Mouse (Mus musculus) CD4-positive, CD25-positive, alpha-beta regulatory T cell, adult 2 months (primary cell): ENCODE data around the gene Gm21905.

Source experiments
- DNase-seq: peaks from one replicate; pipeline ENCODE4 v3.0.0-alpha.2; 2012; ENCODE audit warnings: low read depth, low spot score

The Gm21905 gene

DNA sequence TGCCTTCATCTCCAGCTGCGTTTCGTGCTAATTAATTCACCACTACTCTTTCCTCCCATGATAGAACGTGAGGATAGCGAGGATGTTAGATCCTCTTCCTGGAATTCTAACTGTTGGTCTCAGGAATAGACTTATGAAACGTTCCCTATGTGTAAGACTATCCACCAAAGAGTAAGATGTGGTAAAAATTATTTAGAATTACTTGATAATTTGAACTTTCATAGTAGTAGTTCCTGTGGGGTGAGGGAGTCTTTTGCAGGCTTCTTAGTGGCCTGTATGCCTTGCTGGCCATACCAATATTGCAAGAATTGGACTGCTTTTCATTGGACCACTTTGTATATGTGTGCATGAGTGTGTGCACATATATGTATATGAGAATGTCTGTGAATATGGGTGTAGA lies at the start of gene Gm21905:
Gm21905 (minus strand) TSS at position 101 of the 400 bp plus-strand sequence.
- DNase-seq, result no peak

DNA sequence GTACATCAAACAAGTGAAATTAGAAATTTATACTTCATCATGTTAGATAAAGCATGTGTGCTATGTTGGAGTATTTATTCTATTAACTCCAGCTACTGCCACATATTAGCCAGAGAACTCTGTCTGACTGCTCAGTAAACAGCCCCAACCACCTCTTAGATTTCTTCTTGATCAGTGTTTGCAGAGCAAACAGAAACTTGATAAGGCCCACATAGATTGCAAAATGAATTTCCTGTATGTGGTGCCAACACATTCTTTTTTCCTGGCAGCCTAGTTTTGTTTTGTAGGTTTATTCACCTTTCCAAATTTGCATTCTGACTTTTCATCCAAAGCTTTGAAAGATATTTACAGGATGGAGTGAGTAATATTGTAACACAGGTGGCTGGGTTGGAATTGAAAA lies 44.2 kb upstream of the Gm21905 start:
- DNase-seq, result no peak

DNA sequence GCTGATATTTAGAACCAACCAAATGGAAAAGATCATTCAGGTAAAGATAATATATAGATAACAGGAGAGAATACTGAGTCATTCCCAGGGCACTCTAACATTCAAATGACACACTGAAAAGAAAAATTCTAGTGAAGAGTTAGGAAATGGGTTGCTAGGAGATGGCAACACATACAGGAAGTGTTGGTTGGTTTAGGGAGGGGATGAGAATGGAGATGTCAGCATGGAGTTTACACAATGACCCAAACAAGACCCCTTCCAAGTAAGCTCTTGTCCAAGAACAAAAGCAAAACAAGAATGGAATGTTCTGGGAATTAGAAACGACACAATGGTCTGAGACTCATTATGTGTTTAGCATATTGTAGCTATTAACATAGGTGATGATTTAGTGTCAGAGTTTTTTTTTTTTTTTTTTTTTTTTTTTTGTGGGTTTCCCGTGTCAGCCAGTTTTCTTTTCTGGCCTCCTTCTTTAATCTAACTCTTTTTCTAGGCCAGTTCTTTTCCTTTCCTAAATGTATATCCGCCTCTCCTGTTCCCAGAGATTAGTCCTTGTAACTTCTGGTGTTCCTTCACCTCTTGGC lies 35.8 kb upstream of the Gm21905 start:
- no peak for DNase-seq

DNA sequence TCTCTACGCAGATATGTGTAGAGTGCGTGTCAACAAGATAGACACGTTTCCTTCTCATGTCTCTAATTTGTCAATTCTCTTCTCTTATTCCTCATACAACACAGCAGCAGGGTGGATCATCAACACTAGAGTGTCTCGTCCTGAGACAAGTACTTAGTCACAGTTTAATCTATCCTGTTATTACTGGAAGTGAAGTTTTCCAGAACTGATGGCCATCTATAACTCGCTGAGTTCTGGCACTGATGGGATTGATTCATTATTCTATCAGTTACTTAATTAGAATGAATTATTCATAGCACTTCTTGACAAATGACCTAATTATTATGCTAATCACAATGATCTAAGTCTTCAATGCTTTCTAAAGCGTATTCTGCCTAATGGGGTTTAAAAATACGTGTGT lies 23.3 kb upstream of the Gm21905 start:
- DNase-seq, result no peak

DNA sequence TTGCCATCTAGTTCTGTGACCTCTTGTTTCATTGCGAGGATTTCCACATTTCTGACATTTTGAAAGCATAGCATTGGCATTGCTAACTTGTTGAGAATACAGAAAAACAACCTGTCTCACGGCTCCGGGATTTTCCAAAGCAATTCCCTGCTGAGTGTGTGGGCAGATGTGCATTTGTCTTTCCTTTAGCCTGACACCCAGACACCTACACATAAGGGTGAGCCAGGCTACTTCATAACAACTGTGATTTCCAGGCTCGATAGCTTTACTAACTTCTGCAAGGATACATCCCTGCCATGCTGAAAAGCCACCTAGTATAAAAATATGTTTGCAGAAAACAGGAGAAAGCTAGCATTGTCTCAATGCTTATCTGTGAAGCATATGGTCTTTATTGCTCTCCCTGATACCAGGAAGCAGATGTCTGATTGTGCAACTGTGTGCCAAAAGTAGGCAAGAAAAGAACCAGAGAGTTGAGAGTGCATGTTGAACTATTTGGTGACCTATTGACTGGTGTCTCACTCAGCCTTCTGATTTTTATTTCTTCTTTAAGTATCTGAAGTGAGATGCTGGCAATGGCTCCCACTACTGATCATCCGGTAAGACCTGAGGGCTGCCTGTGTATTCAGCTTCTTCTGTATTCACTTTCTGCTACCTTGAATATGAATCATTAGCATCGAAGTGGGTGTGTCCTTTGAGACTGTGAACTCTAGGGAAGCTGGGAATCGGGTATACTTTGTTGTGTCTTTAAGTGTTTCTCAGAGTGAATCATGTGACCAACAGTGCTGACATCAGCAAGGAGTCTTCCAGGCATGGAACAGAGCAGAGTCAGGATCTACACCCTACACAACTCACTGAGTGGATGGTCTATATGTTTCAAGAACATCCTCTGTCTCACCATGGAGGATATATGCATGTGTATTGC lies 15.7 kb upstream of the Gm21905 start:
- no peak for DNase-seq

DNA sequence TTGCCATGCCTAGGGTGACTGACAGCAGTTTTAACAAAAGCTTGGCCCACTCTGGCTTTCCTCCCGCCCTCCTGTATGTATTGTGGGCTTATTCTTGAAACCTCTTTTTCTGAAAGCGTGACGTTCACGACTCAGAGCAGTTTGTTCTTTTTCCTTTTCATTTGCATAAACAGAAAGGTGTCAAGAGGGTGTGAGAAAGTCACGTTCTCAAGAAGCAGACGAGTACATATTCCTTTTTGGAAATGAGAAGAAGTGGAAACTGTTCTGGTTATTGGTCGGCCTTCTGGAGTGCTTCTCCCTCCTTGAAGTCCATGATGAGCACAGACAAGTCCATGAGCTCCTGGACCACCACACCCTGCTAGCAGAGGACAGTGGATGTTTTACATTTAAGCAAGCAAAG lies 9.3 kb upstream of the Gm21905 start:
- DNase-seq, result no peak

DNA sequence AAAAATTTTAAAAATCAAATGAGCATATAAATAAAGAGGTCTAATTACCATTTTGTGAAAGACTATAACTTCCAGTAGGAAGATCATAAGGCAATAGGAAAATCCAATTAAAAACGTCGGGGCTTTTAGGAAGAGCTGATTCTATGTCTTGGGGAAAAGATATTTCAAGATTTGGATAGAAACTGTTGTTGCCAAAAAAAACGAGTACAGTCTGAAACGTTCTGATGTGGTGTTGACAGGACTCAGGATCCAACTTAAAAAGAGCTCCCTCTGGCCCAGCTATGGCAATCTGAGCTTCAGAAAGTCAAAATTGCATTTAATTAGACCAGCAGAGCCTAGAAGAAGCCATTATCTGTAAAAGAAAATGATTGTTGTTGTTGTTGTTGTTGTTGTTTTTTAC lies 7.9 kb upstream of the Gm21905 start:
- no peak for DNase-seq

DNA sequence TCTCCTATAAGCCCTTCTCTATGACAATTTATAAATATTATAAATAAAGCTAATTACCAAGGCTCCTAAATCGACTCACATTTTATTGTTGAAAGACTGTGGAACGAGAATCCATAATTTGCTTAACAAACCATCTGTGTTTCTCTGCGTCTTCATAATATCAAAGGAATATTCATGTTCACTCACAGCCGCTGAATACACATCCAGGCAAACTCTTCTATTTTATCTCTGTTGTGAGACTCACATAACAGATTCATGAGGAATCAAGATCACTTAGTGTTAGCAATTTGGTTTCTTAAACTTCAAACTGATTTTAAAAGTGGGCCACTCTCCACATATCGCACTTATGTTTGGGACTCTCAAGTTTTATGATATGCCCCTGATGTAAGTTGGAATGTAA lies 1.9 kb upstream of the Gm21905 start:
- DNase-seq, result no peak

DNA sequence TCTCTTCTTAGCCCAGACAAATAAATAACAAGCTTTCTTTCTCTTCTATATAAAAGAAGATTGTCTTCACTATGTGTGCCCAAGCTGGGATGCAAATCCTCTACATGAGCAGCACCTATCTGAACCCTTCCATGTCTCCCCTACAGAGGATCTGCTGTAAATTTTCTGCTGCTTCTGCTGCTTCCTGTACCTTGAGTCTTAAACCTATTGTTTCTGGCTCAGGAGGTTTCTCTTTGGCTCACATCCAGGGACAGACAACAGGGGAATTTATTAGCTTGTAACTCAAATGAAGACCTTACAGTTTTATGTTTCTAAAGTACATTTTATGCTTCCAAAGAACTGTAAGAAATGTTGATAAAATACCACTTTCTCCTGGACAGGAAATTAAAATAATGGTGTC lies 785 bp upstream of the Gm21905 start:
- no peak for DNase-seq

DNA sequence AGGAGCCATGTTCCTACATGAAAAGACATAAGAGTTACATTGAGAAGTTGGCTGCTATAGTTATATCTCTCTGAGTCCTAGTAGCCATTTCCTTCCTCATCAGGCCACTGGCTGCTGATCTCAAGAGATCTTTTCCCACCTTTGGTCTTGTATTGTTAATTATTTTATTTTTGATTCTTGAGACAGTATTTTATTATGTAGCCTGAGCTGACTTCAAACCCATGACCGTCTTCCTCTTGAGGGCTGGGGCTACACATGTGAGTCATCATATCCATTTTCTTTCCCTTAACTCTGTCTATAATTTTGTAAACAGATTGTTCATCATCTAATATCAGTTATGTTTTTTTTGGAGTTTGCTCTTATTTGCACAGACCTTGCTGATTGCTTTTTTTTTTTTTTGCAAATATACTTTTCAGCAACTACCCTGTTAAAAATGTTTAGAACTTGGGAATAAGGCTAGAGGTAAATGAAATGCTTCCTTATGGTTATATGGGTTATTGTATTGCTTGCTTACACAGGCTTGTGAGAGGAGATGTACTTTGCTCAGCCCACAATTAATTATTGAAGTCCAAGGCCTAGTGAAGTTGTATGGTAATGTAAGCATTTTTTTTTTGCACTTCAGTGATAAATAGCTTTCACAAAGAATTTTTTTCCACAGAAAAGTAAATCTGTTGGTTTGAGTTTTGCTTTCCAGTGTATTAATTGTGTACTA lies 2.0 kb downstream of the Gm21905 start:
- DNase-seq, result no peak

DNA sequence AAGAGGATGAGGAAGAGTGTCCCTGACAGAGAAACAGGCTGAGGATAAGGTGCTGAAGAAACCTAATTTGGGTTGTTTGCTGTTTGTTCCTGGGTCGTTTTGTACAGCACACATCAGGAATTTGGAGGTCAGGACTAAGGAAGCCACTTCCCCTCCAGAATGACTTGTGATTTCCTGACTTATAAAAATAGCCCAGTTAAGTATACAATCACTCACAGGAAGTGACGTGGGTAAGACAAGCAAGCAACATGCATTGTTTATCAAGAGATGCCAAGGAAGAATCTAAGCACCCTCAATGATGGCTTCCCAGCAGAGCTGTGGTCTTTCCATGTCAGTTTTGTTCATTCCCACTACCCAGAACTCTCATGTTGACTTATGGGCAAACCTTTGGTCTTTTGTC lies 3.0 kb downstream of the Gm21905 start:
- no peak for DNase-seq

DNA sequence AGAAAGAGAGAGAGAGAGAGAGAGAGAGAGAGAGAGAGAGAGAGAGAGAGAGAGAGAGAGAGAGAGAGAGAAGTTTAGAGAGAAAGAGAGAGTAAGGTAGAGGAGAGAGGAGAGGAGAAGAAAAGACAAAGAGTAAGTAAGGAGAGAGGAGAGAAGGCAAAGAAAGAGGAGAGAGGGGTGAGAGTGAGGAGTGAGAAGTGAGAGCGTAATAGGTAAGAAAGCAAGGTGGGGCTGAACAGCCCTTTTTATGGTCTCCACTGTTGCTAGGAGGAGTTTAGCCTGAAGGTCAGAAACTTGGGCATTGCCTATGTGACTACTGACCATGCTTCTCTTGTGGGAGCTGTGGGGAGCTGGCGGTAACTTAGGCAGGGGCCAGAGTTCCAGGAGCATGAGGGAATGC lies 4.9 kb downstream of the Gm21905 start, which contains the start of gene Gm5108:
Gm5108 (plus strand) TSS at position 301 of the 400 bp plus-strand sequence.
- DNase-seq, result no peak

DNA sequence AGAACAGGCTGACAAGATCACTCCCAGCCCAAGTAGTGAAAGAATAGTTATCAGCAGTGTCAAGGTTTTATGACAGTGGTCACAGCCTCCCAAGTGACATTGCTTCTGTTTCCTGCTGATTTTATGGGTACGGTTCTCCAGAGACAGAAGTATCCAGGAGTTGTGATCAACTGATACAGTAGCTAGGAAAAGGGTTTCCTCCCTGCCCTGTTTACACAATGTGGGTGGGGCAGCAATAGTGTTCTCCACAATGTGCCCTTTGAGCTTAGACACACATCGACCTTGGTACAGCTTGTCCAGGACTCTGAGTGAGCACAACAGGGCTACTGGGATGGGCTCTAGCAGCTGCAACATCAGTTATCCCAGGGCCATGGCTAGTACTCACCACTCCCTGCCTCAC lies 14.6 kb downstream of the Gm21905 start:
- DNase-seq, result no peak

DNA sequence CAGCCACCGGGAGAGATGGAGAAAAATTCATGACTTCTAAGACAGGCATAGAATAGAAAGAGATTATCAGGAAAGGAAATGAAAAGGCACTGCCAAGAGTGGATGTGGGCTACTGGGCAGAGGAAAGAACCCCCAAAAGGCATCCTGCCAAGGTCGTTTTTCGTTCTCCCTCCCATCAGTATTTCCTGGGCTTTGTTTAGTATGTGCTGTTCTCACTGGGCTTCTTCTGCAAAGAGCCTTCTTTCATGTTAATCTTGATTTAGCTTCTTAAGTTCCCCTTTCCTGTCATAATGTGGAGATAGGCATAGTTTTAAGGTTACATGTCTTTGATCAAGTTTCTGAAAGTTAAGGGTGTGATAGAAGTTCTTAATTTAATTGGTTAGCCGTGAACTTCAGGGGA lies 15.6 kb downstream of the Gm21905 start:
- peak; percentile 10 for DNase-seq

DNA sequence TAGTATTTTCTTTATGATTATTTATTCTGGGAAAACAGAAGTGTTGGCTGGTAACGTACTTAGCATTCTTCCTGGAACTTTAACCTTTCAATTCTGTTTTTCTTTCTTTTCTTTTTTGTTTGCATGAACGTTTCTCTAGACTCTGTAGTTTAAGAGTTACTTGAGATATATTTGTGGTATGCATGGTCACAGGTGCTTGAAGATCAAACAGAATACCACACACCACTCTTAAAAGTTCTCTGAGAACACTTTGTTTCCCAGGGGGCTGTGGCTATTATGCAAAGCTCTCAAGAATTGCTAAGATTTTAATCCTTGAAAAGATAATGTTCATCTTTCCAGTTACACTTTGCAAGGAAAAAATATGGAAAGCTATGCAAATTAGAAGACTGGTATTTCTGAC lies 41.7 kb downstream of the Gm21905 start:
- DNase-seq, result no peak

DNA sequence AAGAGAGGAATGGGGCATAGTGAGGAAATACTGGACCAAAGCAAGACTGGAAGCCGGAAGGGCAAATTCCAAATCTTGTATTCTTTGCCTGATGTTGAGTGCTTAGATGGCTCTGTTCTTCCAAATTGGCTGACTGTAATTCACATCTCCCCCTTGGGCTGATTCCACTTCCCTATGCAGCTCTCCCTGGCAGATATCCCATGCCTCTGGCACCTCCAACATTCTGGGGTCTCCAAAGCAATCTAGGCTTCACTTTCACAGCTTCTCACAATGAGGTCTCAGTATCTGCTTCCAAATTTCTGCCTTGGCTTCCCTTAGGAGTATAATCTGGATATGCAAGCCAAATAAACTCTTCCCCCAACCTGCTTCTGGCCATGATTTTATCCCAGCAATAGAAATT lies 47.3 kb downstream of the Gm21905 start:
- no peak for DNase-seq

DNA sequence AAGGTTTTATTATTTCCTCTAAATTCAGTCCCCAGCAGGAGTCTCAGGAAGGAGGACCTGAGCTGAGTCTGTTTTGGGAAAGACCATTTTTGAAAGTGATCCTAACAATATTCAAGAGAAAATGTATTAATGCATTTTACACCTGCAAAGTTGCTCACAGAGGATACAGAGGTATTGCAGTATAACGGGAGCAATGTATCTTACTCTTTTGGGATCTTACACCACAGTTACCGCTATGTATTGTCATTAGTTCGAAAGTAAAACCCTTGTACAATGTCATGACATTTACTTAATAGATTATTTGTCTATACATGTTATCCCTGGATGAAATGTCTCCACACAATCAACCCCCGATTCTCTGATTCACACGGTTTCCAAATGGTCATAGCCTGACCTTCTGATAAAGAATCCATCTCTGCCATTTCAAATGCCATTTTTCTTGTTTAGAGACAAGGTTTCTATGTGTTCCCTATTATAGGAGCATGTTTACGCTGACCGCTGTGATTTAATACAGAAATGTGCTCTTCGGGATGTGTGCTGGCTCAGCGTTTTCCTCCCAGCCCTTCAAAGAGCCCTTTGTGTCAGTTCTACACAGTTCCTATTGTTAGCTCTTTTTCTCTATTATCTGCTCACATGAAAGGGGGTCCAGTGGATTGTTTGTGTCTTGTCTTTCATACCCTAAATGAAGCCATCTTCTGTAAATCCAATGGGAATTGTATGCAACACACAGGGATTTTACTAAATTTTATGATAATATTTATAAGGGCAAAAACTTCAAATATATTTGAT lies 61.6 kb downstream of the Gm21905 start:
- no peak for DNase-seq

DNA sequence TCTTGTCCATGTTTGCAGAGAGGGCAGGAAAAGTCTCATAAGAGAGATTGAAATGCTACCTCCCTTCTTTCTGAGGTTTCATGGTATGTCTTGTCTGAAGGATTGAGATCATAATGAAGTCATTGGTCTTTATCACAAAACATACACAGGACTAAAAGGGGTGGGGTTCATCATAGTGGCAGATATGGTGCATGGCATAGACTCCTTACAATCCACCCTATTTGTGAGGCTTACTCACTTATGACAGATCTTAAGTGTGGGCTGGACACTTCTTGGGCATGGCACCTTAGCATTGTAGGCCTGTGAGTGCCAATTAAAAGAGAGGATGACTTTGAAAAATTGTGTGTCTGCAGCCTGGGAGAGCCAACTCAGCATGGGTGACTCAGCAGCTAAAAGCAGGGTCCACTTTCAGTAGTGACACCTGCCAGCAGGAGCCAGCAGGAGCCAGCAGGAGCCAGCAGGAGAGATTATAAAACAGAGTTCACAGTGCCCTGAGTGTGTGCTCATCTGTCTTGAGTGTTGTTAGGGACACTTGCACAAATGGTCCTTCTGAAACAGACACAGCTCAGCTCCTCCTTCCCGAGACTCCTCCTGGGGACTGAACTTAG lies 62.6 kb downstream of the Gm21905 start:
- no peak for DNase-seq
